In the genomic region with DNA sequence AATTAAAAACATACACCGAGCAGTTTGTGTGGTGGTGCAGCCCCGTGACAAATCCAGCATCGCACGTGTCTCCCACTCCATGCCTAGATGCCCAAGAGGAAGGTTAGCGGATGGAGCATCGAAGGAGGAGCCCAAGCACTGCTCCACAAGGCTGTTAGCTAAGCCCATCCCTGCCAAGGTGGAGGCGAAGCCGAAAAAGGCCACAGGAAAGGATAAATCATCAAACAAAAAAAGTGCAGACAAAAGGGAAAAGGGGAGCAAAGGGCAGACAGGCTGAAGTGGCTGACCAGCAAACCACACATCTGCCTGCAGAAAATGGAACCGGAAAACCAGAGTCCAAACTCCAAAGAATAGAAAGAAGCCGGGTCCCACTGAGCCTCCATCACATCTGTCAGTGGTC, we compare ENCODE assay signal across 29 mouse cellular contexts. TPM values are rescaled to one million over a fixed set of nuclear protein-coding genes. Genes with fewer than 3 reads are reported as not detected.
DNase-seq lines count a peak whose midpoint lies in the region; ATAC-seq and TF ChIP-seq lines count a peak whose summit lies in the region.
"Had no signal": no experiment of that assay in that cellular context is flagged by ENCODE, and none has a peak within 500 bp of the region (broad histone marks: within the 10 kb centered on the region; RNA-seq: fewer than 3 reads in every experiment).

No protein-coding gene starts in this region.

- H3K36me3 ChIP-seq in megakaryocyte, embryonic 14.5 days (replicated peaks; ENCODE audit: low read length): no peaks in the 10 kb centered on the region
- H3K36me3 ChIP-seq in forebrain, postnatal 0 days (ENCODE audit: insufficient read depth): no peaks in the 10 kb centered on the region
- H3K36me3 ChIP-seq: embryonic facial prominence, embryonic 15.5 days; forebrain, embryonic 10.5 days; heart, embryonic 13.5 days; hindbrain, embryonic 15.5 days had no signal

- H3K27ac ChIP-seq in forebrain, postnatal 0 days (ENCODE audit: low read depth, low read length): no peak overlapping the region
- H3K27ac ChIP-seq: embryonic facial prominence, embryonic 15.5 days; forebrain, embryonic 10.5 days; heart, embryonic 13.5 days; hindbrain, embryonic 15.5 days had no signal

- WGBS in forebrain, postnatal 0 days: 81% methylated on average over 10 of the region's 10 CpGs

- peak overlapping the region; percentile 48 for H3K4me3 ChIP-seq in megakaryocyte, embryonic 14.5 days (replicated peaks)
- H3K4me3 ChIP-seq in forebrain, postnatal 0 days (ENCODE audit: low read depth, low read length): no peak overlapping the region
- H3K4me3 ChIP-seq: embryonic facial prominence, embryonic 15.5 days; erythroblast, embryonic 14.5 days; forebrain, embryonic 10.5 days; heart, embryonic 13.5 days; hindbrain, embryonic 15.5 days had no signal

- H3K9me3 ChIP-seq in megakaryocyte, embryonic 14.5 days: no peaks in the 10 kb centered on the region
- H3K9me3 ChIP-seq in forebrain, postnatal 0 days (ENCODE audit: low read length): no peaks in the 10 kb centered on the region
- H3K9me3 ChIP-seq: embryonic facial prominence, embryonic 15.5 days; forebrain, embryonic 10.5 days; heart, embryonic 13.5 days; hindbrain, embryonic 15.5 days had no signal

- H3K9ac ChIP-seq in forebrain, postnatal 0 days: no peak overlapping the region
- H3K9ac ChIP-seq: embryonic facial prominence, embryonic 15.5 days; heart, embryonic 13.5 days; hindbrain, embryonic 15.5 days had no signal

- H3K4me1 ChIP-seq in megakaryocyte, embryonic 14.5 days: peaks cover 18% of the 10 kb centered on the region
- H3K4me1 ChIP-seq in forebrain, postnatal 0 days (ENCODE audit: insufficient read depth): 0 out of 2 replicates have a peak, but pooled peaks cover 4% of the 10 kb centered on the region

- no peak for TF ChIP-seq CTCF in forebrain, postnatal 0 days (IDR thresholded peaks at IDR 0.05; ENCODE audit: low read depth)

- peaks cover 9% of the 10 kb centered on the region for H3K27me3 ChIP-seq in megakaryocyte, embryonic 14.5 days (replicated peaks)
- H3K27me3 ChIP-seq in forebrain, postnatal 0 days (ENCODE audit: insufficient read depth, low read length): no peaks in the 10 kb centered on the region
- H3K27me3 ChIP-seq: embryonic facial prominence, embryonic 15.5 days; hindbrain, embryonic 15.5 days had no signal

- H3K4me2 ChIP-seq in forebrain, postnatal 0 days (ENCODE audit: low read depth): no peak overlapping the region
- H3K4me2 ChIP-seq: embryonic facial prominence, embryonic 15.5 days; heart, embryonic 13.5 days; hindbrain, embryonic 15.5 days had no signal

- peak; percentile 76 for DNase-seq in heart, adult 11 months
- DNase-seq in heart, adult 9 months (ENCODE audit: low spot score in 2 of 2): no peak
- peak; percentile 68 for DNase-seq in kidney, postnatal 14 days
- peak; percentile 62 for DNase-seq in yolk sac, embryonic 10.5 days (ENCODE audit: low spot score)
- no peak for DNase-seq in forebrain, postnatal 0 days
- DNase-seq in gastrocnemius, postnatal 4 days (ENCODE audit: low spot score in 2 of 2): no peak
- DNase-seq: adrenal gland, adult 8-10 months; adrenal gland, postnatal 36 days; cerebellum, adult 2 months; cerebellum, postnatal 14 days; embryo, embryonic 11 days; gastrocnemius, postnatal 10 days; heart, postnatal 36 days had no signal

- no peak for ATAC-seq in megakaryocyte, adult 5-6 weeks (ENCODE audit: poor library complexity, severe bottlenecking)
- ATAC-seq in forebrain, postnatal 0 days: no peak
- ATAC-seq: forebrain, embryonic 14.5 days; Patski had no signal

RNA-seq across cellular contexts. Expression of a gene that starts 23.8 kb away (rescaled TPM):
- polyA plus RNA-seq in megakaryocyte, embryonic 14.5 days (2012; ENCODE audit: insufficient read depth, low replicate concordance): not detected in 2 replicates
- total RNA-seq in megakaryocyte, adult 5-6 weeks (2015): not detected in 2 replicates
- total RNA-seq in megakaryocyte, adult 5-6 weeks (2017): not detected in 2 replicates
- total RNA-seq in forebrain, postnatal 0 days (2014; rRNA removed): not detected in 2 replicates
- polyA plus RNA-seq in forebrain, postnatal 0 days (2015; fragmentation: Nextera tagmentation; extraction: Ambion mirVana): not detected in 2 replicates
- total RNA-seq in gastrocnemius, postnatal 4 days (2021): not detected
- total RNA-seq: adrenal gland, adult 8-10 months; adrenal gland, postnatal 36 days; common myeloid progenitor, adult 5-6 weeks; heart, adult 8-10 months; heart, postnatal 36 days had no signal
- polyA plus RNA-seq: C2C12; cerebellum, adult 2 months; embryonic facial prominence, embryonic 11.5 days; embryonic facial prominence, embryonic 15.5 days; erythroblast, embryonic 14.5 days; forebrain, embryonic 10.5 days; forebrain, embryonic 14.5 days; gonadal fat pad, adult 2 months; heart, embryonic 13.5 days; heart, postnatal 0 days; hindbrain, embryonic 11.5 days; hindbrain, embryonic 15.5 days; Patski had no signal

Comparison
In these comparisons a context has a peak if more than half of its experiments do, and no peak if none do; other contexts are left out.
1. DNase-seq: peak in heart, adult 11 months (single experiment), kidney, postnatal 14 days (single experiment) and yolk sac, embryonic 10.5 days (single experiment); none in heart, adult 9 months (0 of 2), forebrain, postnatal 0 days (single experiment) and gastrocnemius, postnatal 4 days (0 of 2).